Mouse (Mus musculus): Measurements from ENCODE around the gene Olfr111. TPM values are rescaled to one million over a fixed set of nuclear protein-coding genes. Genes with fewer than 3 reads are reported as not detected.
"Not testable (repeated sequence)": the region's sequence is repeated elsewhere in the genome, so short reads cannot be mapped to it uniquely, and the experiment has no call there.

Gene Olfr111
- polyA plus RNA-seq (2016; fragmentation: Nextera tagmentation; extraction: Ambion mirVana): not detected in 2 replicates

DNA sequence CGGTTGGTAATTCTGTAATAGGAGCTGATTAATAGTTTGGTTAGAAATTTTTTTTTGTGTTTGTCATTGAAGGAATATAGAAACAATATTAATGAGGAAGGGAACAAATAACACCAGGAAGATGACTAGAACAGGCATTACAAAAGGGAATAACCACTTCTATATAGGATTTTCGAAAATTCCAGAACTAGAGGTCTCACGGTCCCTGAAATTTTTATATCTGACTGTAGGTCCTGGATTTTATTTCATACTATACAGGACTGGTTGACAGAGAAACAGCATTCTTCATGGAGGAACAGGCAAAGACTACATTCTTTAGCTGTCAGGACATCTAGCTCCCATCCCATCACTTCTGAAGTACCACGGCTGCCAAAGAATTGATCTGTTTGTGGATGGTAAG, at the start of gene Olfr111:
Olfr111 (plus strand) TSS at position 301 of the 400 bp plus-strand sequence.
- Histone ChIP-seq H3K4me1 (no peaks in the 10 kb centered on the region), H3K27me3 (ENCODE audit: insufficient read depth, poor library complexity, severe bottlenecking) (no peaks in the 10 kb centered on the region), H3K27ac (no peak within 1 kb of the TSS), H3K9me3 (no peaks in the 10 kb centered on the region), H3K4me3 (no peak within 1 kb of the TSS), H3K36me3 (no peaks in the 10 kb centered on the region)
- 81% methylated on average over 4 of the region's 4 CpGs for WGBS
- no peak for DNase-seq (ENCODE audit: low spot score)

DNA sequence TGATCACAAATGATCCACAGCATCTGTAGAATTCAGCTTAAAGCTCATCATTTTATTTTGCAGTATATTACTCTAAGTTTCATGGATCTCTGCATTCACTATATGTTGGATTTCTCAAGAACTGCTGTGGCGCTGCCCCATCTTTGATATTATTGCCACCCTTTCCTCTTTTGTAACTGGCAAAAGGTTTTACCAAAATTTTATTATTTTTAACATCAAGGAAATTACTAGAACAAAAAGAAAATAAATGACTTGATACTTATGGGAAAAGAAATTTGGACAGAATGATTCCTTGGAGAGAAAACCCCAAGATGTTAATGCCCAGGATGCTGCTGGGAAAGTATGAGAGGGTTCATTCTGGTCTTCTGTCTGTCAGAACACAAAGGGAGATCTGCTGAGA, 49.2 kb upstream of the Olfr111 start, which contains the start of gene Olfr109:
Olfr109 (plus strand) TSS at position 301 of the 400 bp plus-strand sequence.
- H3K36me3 ChIP-seq: no peaks in the 10 kb centered on the region
- 82% methylated on average over 1 of the region's 1 CpGs for WGBS
- H3K27me3 ChIP-seq (ENCODE audit: insufficient read depth, poor library complexity, severe bottlenecking): no peaks in the 10 kb centered on the region
- no peak for DNase-seq (ENCODE audit: low spot score)
- H3K9me3 ChIP-seq: no peaks in the 10 kb centered on the region
- no peaks in the 10 kb centered on the region for H3K4me1 ChIP-seq
- no peak within 1 kb of the TSS for H3K4me3 ChIP-seq
- no peak within 1 kb of the TSS for H3K27ac ChIP-seq

DNA sequence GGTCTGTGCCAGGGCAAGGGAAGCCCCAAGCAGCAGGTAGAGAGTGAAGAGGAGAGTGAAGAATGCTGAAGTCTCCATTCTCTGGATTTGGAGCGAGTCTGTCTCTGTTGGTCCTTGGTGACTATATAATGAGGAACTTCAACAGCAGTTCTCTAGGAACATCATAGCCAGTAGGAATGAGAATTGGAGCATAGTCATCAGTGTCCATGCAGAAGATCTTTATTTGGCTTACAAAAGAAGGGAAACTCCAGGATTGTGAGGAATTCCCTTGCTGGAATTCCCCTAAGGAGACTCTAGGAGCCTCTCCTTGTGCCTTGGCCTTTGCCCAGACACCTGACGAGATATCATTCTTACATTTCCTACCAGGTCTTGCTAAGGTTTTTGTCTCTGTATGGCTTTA, 24.4 kb upstream of the Olfr111 start, which contains the start of gene H2-M2:
H2-M2 (minus strand) TSS at position 101 of the 400 bp plus-strand sequence.
- Histone ChIP-seq H3K36me3 (no peaks in the 10 kb centered on the region), H3K9me3 (no peaks in the 10 kb centered on the region), H3K27me3 (ENCODE audit: insufficient read depth, poor library complexity, severe bottlenecking) (no peaks in the 10 kb centered on the region), H3K4me1 (no peaks in the 10 kb centered on the region), H3K4me3 (no peak within 1 kb of the TSS), H3K27ac (no peak within 1 kb of the TSS)
- 68% methylated on average over 2 of the region's 2 CpGs for WGBS
- no peak for DNase-seq (ENCODE audit: low spot score)

DNA sequence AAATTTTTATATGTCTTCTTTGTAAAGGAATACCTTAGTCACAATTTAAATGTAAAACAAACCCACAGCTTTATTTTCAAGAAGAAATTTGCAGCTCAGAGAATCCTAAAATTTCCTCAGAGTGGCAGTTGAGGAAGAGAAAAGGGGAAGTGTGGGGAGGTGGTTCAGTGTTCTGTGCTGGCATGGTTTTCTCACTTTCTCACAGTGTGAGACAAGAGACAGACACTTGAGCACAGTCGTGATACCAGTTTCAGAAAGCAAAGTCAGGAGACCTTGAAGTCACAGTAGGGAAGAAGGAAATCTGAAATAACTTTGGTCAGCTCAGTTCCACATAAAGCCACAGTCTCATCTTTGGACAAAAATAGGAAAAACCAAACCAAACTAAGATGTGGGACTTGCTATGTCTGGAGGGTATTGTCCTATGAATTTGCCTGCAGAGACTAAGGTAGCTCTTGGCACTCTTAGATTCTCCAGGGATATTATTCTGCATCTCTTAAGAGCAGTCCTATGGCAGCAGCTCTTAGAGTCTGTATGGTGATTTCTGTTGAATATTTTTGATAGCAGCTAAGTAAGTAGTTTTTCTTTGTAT, 15.8 kb upstream of the Olfr111 start, which contains the start of gene Olfr110:
Olfr110 (plus strand) TSS at position 539 of the 589 bp plus-strand sequence.
- no peaks in the 10 kb centered on the region for H3K27me3 ChIP-seq (ENCODE audit: insufficient read depth, poor library complexity, severe bottlenecking)
- H3K4me1 ChIP-seq: no peaks in the 10 kb centered on the region
- H3K27ac ChIP-seq: no peak within 1 kb of the TSS
- no peaks in the 10 kb centered on the region for H3K36me3 ChIP-seq
- H3K4me3 ChIP-seq: no peak within 1 kb of the TSS
- DNase-seq (ENCODE audit: low spot score): no peak
- H3K9me3 ChIP-seq: no peaks in the 10 kb centered on the region
- 38% methylated on average over 1 of the region's 1 CpGs for WGBS

DNA sequence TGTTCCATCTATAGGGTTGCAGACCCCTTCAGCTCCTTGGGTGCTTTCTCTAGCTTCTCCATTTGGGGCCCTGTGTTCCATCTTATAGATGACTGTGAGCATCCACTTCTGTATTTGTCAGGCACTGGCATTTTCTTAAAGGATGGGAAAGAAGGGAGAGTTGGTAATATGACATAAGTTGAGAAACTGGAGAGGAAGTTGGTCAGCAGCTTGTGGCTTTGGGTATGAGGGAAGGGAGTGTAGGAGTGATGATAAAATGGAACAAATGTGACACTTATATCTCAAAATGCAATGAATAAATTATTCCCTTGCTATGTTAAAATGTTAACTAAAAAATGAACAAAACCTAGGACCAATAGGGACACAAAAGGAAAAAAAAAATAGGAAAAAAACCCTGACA, 16.8 kb downstream of the Olfr111 start:
- H3K27ac ChIP-seq; H3K4me1 ChIP-seq; DNase-seq (ENCODE audit: low spot score); H3K27me3 ChIP-seq (ENCODE audit: insufficient read depth, poor library complexity, severe bottlenecking); H3K4me3 ChIP-seq; H3K36me3 ChIP-seq; H3K9me3 ChIP-seq: not testable (repeated sequence)

DNA sequence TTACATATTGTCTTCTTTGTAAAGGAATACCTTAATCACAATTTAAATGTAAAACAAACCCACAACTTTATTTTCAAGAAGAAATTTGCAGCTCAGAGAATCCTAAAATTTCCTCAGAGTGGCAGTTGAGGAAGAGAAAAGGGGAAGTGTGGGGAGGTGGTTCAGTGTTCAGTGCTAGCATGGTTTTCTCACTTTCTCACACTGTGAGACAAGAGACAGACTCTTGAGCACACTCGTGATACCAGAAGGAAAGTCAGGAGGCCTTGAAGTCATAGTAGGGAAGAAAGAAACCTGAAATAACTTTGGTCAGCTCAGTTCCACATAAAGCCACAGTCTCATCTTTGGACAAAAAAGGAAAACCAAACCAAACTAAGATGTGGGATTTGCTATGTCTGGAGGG, 17.6 kb downstream of the Olfr111 start:
- H3K27ac ChIP-seq; DNase-seq (ENCODE audit: low spot score); H3K4me3 ChIP-seq; H3K27me3 ChIP-seq (ENCODE audit: insufficient read depth, poor library complexity, severe bottlenecking); H3K4me1 ChIP-seq; H3K9me3 ChIP-seq; H3K36me3 ChIP-seq: not testable (repeated sequence)
- 55% methylated on average over 1 of the region's 1 CpGs for WGBS

DNA sequence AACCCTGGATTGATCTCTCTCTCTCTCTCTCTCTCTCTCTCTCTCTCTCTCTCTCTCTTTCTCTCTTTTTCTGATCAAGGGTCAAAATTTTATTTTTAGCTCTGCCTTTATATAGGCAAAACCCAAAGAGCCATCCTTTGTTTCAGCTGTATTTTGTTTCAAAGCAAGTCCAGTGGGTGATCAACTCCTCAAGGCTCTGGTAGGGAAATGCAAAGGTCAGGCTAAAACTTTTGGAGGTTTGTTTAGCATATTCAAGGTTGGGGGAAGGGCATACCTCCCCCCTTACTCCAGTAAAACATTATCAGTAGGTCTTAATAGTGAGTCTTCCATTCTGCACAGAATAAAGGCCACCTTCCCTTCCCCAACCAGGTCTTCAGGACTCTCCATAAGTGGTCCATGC, 27.3 kb downstream of the Olfr111 start:
- no peaks in the 10 kb centered on the region for H3K4me1 ChIP-seq
- no peak for DNase-seq (ENCODE audit: low spot score)

DNA sequence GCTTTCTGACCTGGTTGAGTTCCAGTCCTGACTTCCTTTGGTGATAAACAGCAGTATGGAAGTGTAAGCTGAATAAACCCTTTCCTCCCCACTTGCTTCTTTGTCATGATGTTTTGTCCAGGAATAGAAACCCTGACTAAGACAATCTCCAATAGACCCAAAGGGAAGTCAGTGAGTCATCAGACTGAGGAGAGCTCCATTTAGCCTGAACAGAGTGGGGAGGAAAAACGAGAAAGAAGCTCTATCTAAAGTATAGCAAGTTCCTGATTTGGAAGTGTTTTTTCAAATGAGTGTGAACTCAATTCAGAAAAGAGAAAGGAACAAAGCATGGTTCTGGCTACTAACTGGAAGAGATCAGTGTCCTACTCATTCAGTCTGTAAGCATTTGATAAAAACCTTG, 30.6 kb downstream of the Olfr111 start:
- not testable (repeated sequence) for H3K4me3 ChIP-seq; H3K27ac ChIP-seq; DNase-seq (ENCODE audit: low spot score); H3K4me1 ChIP-seq; H3K36me3 ChIP-seq; H3K27me3 ChIP-seq (ENCODE audit: insufficient read depth, poor library complexity, severe bottlenecking); H3K9me3 ChIP-seq
- 33% methylated on average over 1 of the region's 1 CpGs for WGBS

More for the DNA sequence above, 27.3 kb downstream of the Olfr111 start:
- no peaks in the 10 kb centered on the region for H3K36me3 ChIP-seq
- H3K27me3 ChIP-seq (ENCODE audit: insufficient read depth, poor library complexity, severe bottlenecking): no peaks in the 10 kb centered on the region
- H3K27ac ChIP-seq: no peak overlapping the region
- H3K4me3 ChIP-seq: no peak overlapping the region
- no peaks in the 10 kb centered on the region for H3K9me3 ChIP-seq

DNA sequence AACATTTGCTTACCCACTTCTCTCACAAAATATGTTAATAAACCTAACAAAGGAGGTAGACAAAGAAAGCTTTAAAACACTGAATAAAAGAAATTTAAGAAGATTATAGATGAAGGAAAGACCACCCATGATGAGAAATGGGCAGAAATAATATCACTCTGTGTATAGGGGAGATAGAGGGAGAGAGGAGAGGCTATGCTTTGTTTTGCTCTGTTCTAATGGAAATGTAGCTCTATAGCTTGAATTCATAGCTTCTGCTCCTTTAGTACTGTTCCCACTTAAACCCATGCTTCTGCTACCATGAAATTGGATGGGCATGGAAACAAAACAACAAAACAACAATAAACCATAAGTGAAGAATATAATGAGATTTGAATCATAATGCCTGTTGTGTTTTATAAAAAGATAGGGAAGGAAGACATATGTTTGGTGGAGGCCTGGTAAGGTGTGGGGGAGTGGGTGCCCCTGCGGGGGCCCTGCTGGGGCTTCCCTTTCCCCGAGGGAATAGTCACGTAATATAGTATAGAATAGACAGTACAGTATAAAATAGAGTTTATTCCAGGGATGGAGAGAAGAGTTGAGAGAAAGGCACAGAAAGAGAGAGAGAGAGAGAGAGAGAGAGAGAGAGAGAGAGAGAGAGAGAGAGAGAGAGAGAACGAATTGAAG, 33.8 kb downstream of the Olfr111 start:
- Histone ChIP-seq H3K36me3 (no peaks in the 10 kb centered on the region), H3K4me3 (no peak overlapping the region), H3K9me3 (no peaks in the 10 kb centered on the region), H3K4me1 (no peaks in the 10 kb centered on the region), H3K27me3 (ENCODE audit: insufficient read depth, poor library complexity, severe bottlenecking) (no peaks in the 10 kb centered on the region), H3K27ac (no peak overlapping the region)
- DNase-seq (ENCODE audit: low spot score): no peak
- 92% methylated on average over 3 of the region's 4 CpGs for WGBS

DNA sequence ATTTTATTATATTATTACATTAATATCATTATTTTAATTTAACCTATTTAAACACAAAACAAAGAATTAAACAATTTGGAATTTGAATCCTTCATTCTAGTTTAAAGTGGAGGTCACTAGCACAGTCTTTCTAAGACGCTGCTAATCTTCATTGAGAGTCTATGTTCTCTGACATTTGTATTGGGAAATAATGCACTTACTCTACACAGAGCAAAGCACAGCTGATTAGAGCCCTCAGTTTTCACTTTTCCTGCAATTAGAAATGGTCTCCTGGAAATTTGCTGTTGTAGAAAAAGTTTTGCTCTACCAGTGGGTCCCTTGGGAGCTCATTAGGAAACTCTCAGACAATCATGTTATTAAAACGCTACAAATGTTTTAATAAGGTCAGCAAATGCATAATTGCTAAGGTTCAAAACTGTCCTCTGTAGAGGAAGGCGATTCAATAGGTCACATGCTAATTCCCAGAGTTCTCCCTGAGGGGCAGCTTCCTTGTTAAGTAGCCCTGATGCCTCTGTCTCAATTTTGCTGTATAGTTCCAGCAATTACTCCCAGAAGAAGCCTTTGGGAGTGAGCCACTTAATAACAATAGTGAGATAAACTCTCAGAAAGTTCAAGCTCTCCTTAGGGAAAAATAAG, 36.1 kb downstream of the Olfr111 start:
- no peaks in the 10 kb centered on the region for H3K4me1 ChIP-seq
- WGBS: 60% methylated on average over 3 of the region's 3 CpGs
- no peak for DNase-seq (ENCODE audit: low spot score)

DNA sequence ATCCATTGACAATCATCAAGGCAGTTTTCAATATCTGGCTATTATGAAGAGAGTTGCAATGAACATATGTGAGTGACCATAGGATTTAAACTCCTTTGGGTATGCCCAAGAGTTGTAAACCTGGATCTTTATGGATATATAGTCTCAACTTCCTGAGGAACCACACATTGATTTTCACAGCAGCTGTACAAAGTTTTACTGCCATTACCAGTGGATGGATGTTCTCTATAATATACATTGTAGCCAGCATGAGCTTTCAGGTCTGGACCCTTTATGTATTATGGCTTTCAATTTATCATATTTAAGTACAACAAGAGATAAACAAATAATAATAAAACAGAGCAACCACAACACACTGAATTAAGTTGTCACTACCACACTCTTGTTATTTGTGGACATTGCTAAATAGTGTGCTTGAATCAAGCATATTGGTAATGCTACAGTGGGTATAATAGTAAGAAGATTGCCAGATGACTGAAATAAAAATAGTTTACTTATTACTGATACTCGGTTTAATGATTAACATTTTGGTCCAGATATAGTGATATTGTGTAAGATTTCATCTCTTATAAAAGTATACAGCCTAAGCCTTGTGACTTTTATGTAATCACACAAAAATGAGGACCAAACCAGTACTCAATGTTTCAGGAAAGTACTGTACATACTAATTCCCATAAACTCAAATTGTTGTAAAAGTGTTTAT, 51.2 kb downstream of the Olfr111 start:
- H3K27ac ChIP-seq: no peak overlapping the region
- no peaks in the 10 kb centered on the region for H3K27me3 ChIP-seq (ENCODE audit: insufficient read depth, poor library complexity, severe bottlenecking)
- 54% methylated on average over 1 of the region's 1 CpGs for WGBS
- H3K4me1 ChIP-seq: no peaks in the 10 kb centered on the region
- no peak overlapping the region for H3K4me3 ChIP-seq
- H3K36me3 ChIP-seq: no peaks in the 10 kb centered on the region
- no peak for DNase-seq (ENCODE audit: low spot score)
- H3K9me3 ChIP-seq: no peaks in the 10 kb centered on the region

More for the DNA sequence above, 36.1 kb downstream of the Olfr111 start:
- Histone ChIP-seq H3K27me3 (ENCODE audit: insufficient read depth, poor library complexity, severe bottlenecking) (no peaks in the 10 kb centered on the region), H3K9me3 (no peaks in the 10 kb centered on the region), H3K36me3 (no peaks in the 10 kb centered on the region), H3K4me3 (no peak overlapping the region), H3K27ac (no peak overlapping the region)

DNA sequence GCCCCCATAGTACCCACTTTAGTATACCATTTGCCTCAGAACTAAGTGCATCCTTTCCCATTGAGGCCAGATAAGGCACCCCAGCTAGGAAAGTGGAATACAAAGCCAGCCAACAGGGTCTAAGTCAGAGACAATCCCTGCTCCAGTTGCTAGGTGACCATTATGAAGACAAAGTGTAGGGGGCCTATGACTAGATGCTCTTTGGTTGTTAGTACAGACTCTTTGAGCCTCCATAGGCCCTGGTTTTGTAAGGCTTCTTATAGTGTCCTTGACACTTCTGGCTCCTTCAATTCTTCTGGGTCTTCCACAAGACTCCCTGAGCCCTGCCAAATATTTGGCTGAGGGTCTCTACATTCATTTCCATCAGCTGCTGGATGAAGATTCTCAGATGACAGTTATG, 61.5 kb downstream of the Olfr111 start, which contains the start of gene Olfr112:
Olfr112 (minus strand) TSS at position 101 of the 400 bp plus-strand sequence.
- Histone ChIP-seq H3K27me3 (ENCODE audit: insufficient read depth, poor library complexity, severe bottlenecking) (no peaks in the 10 kb centered on the region), H3K9me3 (no peaks in the 10 kb centered on the region)

DNA sequence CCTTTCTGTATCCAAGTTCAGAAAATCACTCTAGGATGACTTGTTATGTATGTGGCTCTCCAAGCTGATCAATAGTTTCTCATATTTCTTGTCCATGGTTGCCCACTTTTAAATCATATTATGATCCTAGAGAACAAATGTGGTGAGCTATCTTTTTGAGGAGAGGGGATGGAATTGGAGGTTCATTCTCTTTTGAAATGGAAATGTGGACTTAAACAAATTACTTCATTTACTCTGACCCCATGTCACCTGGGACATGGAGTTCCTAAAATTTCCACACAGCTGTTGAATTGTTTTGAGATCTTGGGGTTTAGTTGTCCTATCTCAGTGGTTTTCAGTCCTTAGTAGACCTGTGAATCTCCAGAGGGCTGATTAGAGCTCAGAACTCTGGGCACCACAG, 69.7 kb downstream of the Olfr111 start, which contains the start of gene Olfr113:
Olfr113 (minus strand) TSS at position 101 of the 400 bp plus-strand sequence.
- no peak within 1 kb of the TSS for H3K4me3 ChIP-seq
- no peaks in the 10 kb centered on the region for H3K4me1 ChIP-seq
- no peaks in the 10 kb centered on the region for H3K36me3 ChIP-seq
- H3K9me3 ChIP-seq: no peaks in the 10 kb centered on the region
- DNase-seq (ENCODE audit: low spot score): no peak
- H3K27me3 ChIP-seq (ENCODE audit: insufficient read depth, poor library complexity, severe bottlenecking): no peaks in the 10 kb centered on the region
- no peak within 1 kb of the TSS for H3K27ac ChIP-seq

More for the DNA sequence above, 61.5 kb downstream of the Olfr111 start, which contains the start of gene Olfr112:
- Histone ChIP-seq H3K36me3 (no peaks in the 10 kb centered on the region), H3K27ac (no peak within 1 kb of the TSS), H3K4me3 (no peak within 1 kb of the TSS), H3K4me1 (no peaks in the 10 kb centered on the region)
- no peak for DNase-seq (ENCODE audit: low spot score)

Measured in heart, embryonic 10.5 days (tissue).